Mouse (Mus musculus): ENCODE results near the gene Angel1.

Gene Angel1

DNA sequence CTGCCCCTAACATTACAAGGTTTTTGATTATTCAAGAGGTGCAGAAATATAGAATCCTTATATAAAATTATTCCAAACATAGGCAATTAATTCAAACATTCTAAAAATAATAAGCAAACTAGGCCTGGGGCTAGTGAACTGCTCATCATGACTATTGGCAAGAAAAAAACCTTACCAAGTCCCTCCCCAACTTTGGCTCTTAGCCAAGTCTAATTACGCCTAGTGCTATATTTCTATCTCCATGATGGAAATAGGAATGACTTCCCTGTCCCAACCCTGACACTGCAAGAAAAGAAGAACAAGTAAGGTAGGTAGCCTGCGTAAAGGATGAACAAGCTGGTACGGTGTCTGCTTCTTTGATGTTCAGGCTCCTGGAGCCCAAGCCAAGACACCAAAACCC, 23.6 kb downstream of the Angel1 start:
- no peak for DNase-seq (ENCODE audit: low read depth)

- DNase-seq (ENCODE audit: low read depth), result no peak
Measured at GRCm38 (mm10) chr12:86701491-86701890, 24.8 kb downstream of the Angel1 start.

- no peak for DNase-seq (ENCODE audit: low read depth)
Measured at GRCm38 (mm10) chr12:86700927-86701310, 25.3 kb downstream of the Angel1 start.

GRCm38 (mm10) chr12:86699965-86700926, 26.0 kb downstream of the Angel1 start:
- DNase-seq (ENCODE audit: low read depth), result no peak

DNA sequence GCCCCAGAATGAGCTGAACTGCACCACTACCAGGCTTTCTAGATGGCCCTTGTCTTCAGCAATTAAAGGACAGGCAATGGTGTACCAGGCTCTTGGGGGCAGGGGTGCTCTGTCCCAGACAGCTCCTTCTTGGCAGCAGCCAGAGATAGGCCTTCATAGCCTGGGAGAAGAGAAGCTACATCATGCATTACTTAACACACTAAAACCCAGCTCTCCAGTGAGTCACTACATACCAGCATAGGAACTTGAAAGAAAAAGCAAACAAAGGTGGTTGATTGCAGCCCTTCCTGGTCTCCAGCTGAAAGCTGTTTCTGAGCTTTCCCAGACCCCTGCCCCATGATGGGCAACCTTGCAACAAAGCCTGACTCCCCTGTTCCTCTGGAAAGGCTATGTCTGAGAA, 27.7 kb downstream of the Angel1 start:
- DNase-seq (ENCODE audit: low read depth), result no peak

- no peak for DNase-seq (ENCODE audit: low read depth)
Measured at GRCm38 (mm10) chr12:86697996-86698395, 28.3 kb downstream of the Angel1 start.

- no peak for DNase-seq (ENCODE audit: low read depth)
Measured at GRCm38 (mm10) chr12:86694441-86694840, 31.8 kb downstream of the Angel1 start.

DNA sequence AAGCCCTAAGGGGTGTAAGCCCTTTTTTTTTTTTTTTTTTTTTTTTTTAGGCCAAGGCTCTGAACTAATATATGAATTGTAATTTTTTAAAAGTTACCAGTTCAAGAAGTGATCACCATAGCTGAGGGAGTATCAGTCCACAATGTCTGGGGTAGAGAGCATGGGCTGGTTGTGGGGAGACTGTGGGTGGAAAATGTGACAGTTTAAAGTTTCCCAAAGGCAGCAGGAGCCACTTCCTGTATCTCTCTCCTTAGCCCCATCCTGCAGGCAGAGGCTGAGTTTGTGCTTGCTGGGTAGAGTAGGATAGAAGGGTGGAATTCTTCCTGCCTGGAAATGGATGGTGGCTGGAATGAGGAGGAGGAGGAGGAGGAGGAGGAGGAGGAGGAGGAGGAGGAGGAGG, 32.9 kb downstream of the Angel1 start:
- no peak for DNase-seq (ENCODE audit: low read depth)

DNA sequence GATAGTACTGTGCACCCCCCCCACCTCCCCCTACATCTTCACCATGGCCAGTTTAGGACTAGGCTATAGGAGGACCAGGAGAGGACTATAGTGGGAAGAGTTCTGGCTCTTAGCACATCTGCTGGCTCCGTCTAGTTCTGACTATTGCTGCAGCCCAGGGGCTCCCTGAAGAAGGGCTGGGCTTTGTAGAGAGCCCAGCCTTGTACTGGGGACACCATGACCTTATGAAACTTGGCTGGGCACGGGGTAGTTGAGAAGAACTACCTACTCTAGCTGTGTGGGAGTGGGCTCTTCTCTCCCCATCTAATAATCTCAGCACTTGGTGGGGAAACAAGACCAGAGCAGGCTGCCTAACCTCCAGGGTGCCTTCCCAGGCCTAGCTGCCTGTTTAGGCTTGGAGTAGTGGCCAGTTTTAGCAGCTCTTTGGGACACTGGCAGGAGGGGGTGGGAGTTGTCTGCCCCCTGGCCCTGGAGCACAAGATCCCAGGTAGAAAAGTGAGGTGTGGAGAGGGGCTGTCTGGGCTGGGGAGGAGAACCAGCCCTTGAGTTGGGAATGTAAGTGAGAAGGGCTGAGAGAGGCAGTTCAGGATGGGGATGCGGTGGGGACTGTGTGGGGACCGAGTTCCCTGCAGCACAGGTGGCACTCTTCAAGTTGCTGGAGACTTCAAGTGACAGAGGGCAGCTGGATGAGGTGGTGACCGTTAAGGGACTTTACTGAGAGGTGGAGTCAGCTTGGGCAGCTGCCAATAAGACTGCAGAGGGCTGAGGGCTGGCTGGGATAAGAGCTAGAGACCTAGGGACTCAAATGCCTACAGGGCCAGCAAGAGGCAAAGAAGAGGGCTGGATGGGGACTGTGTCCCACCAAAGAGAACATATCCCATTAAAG, 33.5 kb downstream of the Angel1 start:
- DNase-seq (ENCODE audit: low read depth), result no peak

- DNase-seq (ENCODE audit: low read depth), result no peak
Measured at GRCm38 (mm10) chr12:86690700-86691485, 35.4 kb downstream of the Angel1 start.

DNA sequence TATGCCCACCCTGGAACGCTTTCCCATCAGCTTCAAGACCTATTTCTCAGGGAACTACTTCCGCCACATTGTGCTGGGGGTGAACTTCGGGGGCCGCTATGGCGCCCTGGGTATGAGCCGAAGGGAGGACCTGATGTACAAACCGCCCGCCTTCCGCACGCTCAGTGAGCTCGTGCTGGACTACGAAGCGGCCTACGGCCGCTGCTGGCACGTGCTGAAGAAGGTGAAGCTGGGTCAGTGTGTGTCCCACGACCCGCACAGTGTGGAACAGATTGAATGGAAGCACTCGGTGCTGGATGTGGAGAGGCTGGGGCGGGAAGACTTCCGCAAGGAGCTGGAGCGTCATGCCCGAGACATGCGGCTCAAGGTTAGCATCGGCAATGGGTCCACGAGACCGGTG, 37.3 kb downstream of the Angel1 start:
- no peak for DNase-seq (ENCODE audit: low read depth)

- DNase-seq (ENCODE audit: low read depth), result no peak
Measured at GRCm38 (mm10) chr12:86687971-86688573, 38.2 kb downstream of the Angel1 start.

DNA sequence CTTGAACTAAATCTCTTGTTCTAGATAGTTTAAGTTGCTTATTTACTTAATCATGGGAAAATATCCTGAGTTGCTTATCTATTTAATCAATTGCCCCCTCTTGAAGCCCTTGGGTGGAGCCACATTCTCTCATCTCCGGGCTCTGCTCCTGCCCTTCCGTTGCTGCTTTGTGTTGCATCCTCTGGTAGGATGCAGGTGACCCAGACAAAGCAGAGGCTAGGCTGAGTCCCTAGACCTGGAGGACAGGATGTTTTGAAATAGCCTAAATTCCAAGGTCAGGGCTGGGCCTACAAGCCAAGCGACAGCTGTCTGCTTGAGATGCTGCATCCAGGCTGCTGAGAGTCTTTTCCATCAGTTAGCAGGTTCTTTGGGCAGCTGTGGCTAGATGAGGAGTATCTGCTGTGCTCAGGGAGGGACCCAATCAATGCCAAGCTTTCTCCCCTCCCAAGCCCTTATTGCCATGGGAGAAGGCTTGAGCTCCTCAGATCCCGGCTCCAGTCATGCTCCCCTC, 38.8 kb downstream of the Angel1 start:
- DNase-seq (ENCODE audit: low read depth), result no peak

- peak; percentile 16 for DNase-seq (ENCODE audit: low read depth)
Measured at GRCm38 (mm10) chr12:86686551-86687330, 39.5 kb downstream of the Angel1 start.

DNA sequence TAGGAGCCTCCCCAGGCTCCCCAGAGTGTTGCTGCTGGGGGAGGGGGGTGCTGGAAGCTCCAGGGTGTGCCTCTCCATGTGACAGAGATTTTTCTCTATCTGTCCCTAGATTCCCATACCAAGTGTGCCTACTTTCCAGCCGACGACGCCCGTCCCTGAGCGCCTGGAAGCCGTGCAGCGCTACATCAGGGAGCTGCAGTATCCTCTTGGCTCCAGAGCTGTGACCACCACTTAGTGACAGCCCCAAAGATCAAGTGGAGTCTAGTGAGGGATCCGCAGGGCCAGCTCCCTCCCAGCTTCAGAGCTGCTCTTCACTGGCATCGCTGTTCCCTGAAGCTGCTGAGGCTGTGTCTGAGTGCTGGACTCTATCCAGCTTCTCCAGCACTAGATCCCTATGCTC, 41.0 kb downstream of the Angel1 start:
- DNase-seq (ENCODE audit: low read depth), result no peak

DNA sequence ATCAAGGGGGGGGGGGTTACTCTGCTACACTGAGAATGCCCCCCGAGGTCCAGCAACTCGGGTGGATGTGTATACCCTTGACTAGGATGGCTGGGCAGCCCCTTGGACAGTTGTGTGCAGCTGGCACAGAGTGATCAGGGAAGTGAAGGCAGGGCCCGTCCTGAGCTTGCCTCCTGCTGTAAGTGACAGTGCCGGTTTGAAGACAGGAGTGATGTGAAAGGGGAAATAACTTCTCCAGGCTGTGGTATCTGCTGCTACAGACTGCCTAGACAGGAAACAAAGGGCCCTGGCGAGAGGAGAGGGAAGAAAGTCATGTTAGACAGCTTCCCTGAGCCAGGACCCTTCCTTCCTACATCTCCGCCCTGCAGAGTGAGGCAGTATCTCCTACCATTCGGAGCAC, 42.6 kb downstream of the Angel1 start:
- no peak for DNase-seq (ENCODE audit: low read depth)

GRCm38 (mm10) chr12:86682178-86682577, 44.1 kb downstream of the Angel1 start:
- no peak for DNase-seq (ENCODE audit: low read depth)

DNA sequence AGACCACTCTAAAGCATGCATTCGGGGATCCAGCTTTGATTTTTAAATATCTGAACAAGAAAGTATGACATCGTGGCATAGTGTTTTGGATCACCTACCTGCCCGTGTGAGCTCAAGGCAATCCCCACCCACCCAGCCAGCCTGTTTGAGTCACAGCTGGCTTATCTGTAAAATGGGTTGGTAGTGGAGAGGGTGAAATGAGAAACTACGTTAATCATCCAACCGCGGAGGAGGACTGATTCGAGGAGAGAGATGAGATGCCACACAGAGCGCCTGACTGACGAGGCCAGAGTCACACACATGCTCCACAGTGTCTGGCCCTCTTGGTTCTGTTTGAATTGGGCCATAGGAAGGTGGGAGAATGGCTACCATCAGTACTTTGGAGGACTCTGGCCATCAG, 44.6 kb downstream of the Angel1 start:
- DNase-seq (ENCODE audit: low read depth), result no peak

GRCm38 (mm10) chr12:86680591-86681193, 45.6 kb downstream of the Angel1 start:
- DNase-seq (ENCODE audit: low read depth), result no peak

DNA sequence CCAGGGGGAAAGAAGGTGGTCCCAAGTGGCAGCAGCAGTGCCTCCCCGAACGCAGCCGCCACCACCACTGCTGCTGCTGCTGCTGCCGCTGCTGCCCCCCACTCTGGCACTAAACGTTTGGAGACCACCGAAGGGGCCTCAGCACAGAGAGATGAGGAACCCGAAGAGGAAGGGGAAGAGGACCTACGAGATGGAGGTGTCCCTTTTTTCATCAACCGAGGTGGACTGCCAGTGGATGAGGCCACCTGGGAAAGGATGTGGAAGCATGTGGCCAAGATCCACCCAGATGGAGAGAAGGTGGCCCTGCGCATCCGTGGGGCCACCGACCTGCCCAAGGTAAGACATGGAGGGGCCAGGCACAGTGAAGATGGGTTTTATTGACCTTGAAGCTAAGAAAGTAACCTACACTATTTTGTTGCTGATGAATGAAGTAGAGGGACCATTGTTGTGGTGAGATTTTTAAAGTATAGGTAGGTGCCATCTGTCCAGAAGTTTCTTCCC, 46.2 kb downstream of the Angel1 start:
- no peak for DNase-seq (ENCODE audit: low read depth)
